Mouse (Mus musculus) ES-E14 (cell line): ENCODE data around the gene Ncoa7. TPM values are rescaled to one million over a fixed set of nuclear protein-coding genes. Genes with fewer than 3 reads are reported as not detected.
A peak's percentile ranks its signal among the peaks of the same experiment; 100 is the strongest.

Source experiments
- DNase-seq: peaks from one replicate; pipeline ENCODE4 v3.0.0-alpha.2; 2013; ENCODE audit warnings: low read depth, low spot score
- H3K27ac ChIP-seq: 2 replicates; pipeline ENCODE4 v1.5.1; 2012; ENCODE audit warnings: low read depth, mild to moderate bottlenecking, low read length, moderate library complexity, mixed read lengths; ENCODE audit not compliant: poor library complexity, insufficient read depth, severe bottlenecking
- H3K36me3 ChIP-seq: 2 replicates; pipeline ENCODE4 v1.6.1; 2012; ENCODE audit warnings: mild to moderate bottlenecking, low read length, moderate library complexity, mixed read lengths; ENCODE audit not compliant: control insufficient read depth, poor library complexity, insufficient read depth, severe bottlenecking
- H3K4me1 ChIP-seq, 2 experiments: fragments of 150-350 bp in 1 of 2; sonication (generic) in 1 of 2; 2 replicates each; pipeline ENCODE4 v1.6.1; 2012; ENCODE audit warnings: low read length in 2 of 2, mild to moderate bottlenecking in 1 of 2, mixed read lengths in 1 of 2; ENCODE audit not compliant: control insufficient read depth in 2 of 2, insufficient read depth in 2 of 2, poor library complexity in 1 of 2
- H3K4me3 ChIP-seq, 2 experiments: fragments of 150-350 bp in 1 of 2; sonication (generic) in 1 of 2; 2 replicates each; pipeline ENCODE4 v1.5.1; 2012; ENCODE audit warnings: low read length in 2 of 2, low read depth in 1 of 2, mild to moderate bottlenecking in 1 of 2, mixed read lengths in 1 of 2; ENCODE audit not compliant: insufficient read depth in 1 of 2, poor library complexity in 1 of 2, severe bottlenecking in 1 of 2
- H3K9ac ChIP-seq: 2 replicates; pipeline ENCODE4 v1.6.1; 2012; ENCODE audit warnings: low read depth, mild to moderate bottlenecking, low read length, mixed read lengths; ENCODE audit not compliant: poor library complexity, insufficient read depth, severe bottlenecking
- H3K9me3 ChIP-seq: fragments of 150-350 bp; sonication (generic); 2 replicates; pipeline ENCODE4 v1.6.1; 2012; ENCODE audit warnings: low read depth, mild to moderate bottlenecking, low read length; ENCODE audit not compliant: control insufficient read depth, insufficient read depth
- CHD2 ChIP-seq: IDR thresholded peaks from 2 replicates; pipeline ENCODE4 v1.6.1; 2014; ENCODE audit warnings: mild to moderate bottlenecking, low read depth, low read length, inconsistent platforms
- HCFC1 ChIP-seq: IDR thresholded peaks from 2 replicates; pipeline ENCODE4 v1.6.1; 2012; ENCODE audit warnings: low read length, inconsistent platforms, borderline replicate concordance; ENCODE audit not compliant: insufficient read depth
- MAFK ChIP-seq: IDR thresholded peaks from 2 replicates; pipeline ENCODE4 v1.6.1; 2014; ENCODE audit warnings: mild to moderate bottlenecking, low read depth, low read length, inconsistent platforms; ENCODE audit not compliant: insufficient read depth
- ZC3H11A ChIP-seq: IDR thresholded peaks from 2 replicates; pipeline ENCODE4 v1.6.1; 2012; ENCODE audit warnings: low read depth, mild to moderate bottlenecking, inconsistent platforms, low read length, borderline replicate concordance
- ZNF384 ChIP-seq: IDR thresholded peaks from 2 replicates; pipeline ENCODE4 v1.6.1; 2012; ENCODE audit warnings: low read depth, low read length, inconsistent platforms
- in situ Hi-C, 2 experiments: fragments of 600-800 bp; cut with MboI; formaldehyde crosslinking; loops; one replicate each; pipeline ENCODE4 v1.15.1; 2025; ENCODE audit warnings: low sequenced_read_pairs in 2 of 2, inconsistent platforms in 1 of 2; ENCODE audit not compliant: unreplicated experiment in 2 of 2
- total RNA-seq: library from RNA; depleted of rRNA; stranded (reverse); fragments of 300-350 nt; gene quantifications from 2 replicates; pipeline ENCODE4 v1.2.3, GENCODE M21; 2012

Gene Ncoa7
- total RNA-seq, 1 experiment: 8.7 TPM

DNA sequence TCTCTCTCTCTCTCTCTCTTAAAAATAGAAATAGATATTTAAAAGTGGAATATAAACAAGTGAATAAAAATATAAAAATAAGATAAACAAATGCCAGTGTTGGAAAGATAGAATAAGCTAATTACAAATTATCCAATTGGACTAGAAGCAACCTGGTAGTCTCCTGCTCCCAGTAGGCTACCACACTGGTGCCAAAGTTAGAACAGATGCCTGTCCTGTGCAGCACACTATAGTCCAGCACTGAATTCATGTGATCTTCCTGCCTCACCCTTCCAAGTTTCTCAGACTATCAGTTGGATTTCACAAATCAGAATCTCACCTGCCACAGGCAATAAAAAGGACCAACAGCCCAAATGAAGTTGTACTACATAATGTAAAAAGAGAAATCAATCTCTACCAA, 59.9 kb downstream of the Ncoa7 start:
- TF ChIP-seq ZC3H11A: no peak
- no peak for TF ChIP-seq MAFK
- TF ChIP-seq ZNF384: no peak
- no peak for TF ChIP-seq HCFC1
- TF ChIP-seq CHD2: no peak
- in situ Hi-C loops: no loop called here
- Histone ChIP-seq H3K36me3 (no peaks in the 10 kb centered on the region), H3K4me1 (peaks cover 4 to 5% of the 10 kb centered on the region in 2 experiments), H3K9ac (no peak overlapping the region), H3K9me3 (no peaks in the 10 kb centered on the region), H3K4me3 (no peak overlapping the region), H3K27ac (no peak overlapping the region)
- DNase-seq: no peak

DNA sequence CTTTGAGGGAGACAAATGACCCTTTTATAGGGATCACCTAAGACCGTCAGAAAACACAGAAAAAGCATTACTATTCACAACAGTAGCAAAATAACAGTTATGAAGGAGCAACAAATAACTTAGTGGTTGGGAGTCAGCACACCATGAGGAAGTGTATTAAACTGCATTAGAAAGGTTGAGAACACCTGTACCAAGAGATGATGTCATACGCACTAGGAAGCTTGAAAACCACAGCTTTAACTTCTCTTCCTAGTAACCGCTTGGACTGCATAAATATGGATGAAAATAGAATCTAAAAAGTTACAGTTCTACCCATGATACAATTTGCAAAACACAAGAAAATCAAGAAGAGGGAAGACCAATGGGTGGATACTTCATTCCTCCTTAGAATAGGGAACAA, 64.7 kb downstream of the Ncoa7 start:
- no peak overlapping the region for H3K9ac ChIP-seq
- H3K9me3 ChIP-seq: no peaks in the 10 kb centered on the region
- no peak for TF ChIP-seq CHD2
- peaks cover 14 to 26% of the 10 kb centered on the region in 2 experiments for H3K4me1 ChIP-seq
- peak overlapping the region; percentile 97; the same call in 1 of the 2 replicates for H3K27ac ChIP-seq
- no peaks in the 10 kb centered on the region for H3K36me3 ChIP-seq
- no peak overlapping the region for H3K4me3 ChIP-seq
- in situ Hi-C loops: no loop called here
- no peak for DNase-seq

DNA sequence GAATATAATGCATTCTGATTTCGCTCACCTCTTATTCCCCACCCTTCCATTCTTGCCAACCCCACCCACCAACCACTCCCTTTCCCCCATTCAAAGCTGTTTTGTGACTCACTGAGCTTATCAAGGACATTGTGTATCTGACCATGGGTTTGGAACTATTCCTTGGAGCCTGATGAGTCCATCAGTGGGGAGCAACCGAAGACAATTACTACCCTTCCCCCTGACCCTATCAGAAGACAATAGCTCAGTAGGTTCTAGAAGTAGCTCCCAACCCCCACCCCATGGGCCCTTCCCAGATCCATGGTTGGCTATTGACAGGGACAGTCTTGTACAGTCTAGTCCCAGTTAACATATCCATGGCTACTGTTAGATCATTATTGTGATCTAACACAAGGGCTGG, 65.8 kb downstream of the Ncoa7 start:
- Histone ChIP-seq H3K9ac (no peak overlapping the region), H3K36me3 (no peaks in the 10 kb centered on the region), H3K4me1 (peaks cover 12 to 36% of the 10 kb centered on the region in 2 experiments), H3K9me3 (no peaks in the 10 kb centered on the region), H3K4me3 (no peak overlapping the region), H3K27ac (peak overlapping the region; percentile 97; the same call in 1 of the 2 replicates)
- no peak for TF ChIP-seq HCFC1
- TF ChIP-seq MAFK: no peak
- no peak for TF ChIP-seq ZNF384
- TF ChIP-seq CHD2: peak; percentile 73; the same call in 1 of the 2 replicates
- TF ChIP-seq ZC3H11A: no peak
- peak; percentile 57 for DNase-seq
- in situ Hi-C loops: no loop called here

DNA sequence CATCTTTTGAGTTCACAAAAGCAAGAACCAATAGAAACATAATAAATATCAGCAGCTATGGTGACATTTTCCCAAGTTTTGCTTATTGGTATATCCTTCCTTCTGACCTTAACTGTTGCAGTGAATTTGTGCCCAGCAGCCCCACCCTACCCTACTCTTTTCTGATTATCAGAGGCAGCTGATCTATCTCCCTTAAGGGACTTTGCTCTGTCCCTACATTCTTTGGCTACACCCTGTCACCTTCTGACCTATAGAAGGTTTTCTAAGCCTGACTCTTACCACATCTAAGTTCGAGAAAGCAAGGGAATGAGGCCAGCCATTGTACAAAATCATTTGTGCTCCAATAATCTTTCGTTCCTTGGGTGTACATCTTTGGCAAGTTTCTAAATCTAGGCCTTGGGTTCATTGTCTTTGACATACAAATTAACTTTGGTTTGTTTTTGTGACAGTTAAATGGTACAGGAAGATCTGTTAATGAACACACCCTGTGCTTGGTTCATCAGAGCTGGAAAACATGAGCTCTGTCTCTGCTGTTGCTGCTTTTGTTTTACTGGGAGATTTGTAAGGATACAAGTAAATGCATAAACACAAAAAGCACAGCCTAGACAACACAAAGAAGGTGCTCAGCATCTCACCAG, 69.9 kb downstream of the Ncoa7 start:
- in situ Hi-C loops: no loop called here
- Histone ChIP-seq H3K36me3 (no peaks in the 10 kb centered on the region), H3K9me3 (no peaks in the 10 kb centered on the region), H3K27ac (peak overlapping the region; percentile 55; the same call in 1 of the 2 replicates), H3K4me3 (no peak overlapping the region), H3K9ac (no peak overlapping the region; the same call in 1 of the 2 replicates), H3K4me1 (peaks cover 21 to 48% of the 10 kb centered on the region in 2 experiments)
- TF ChIP-seq ZC3H11A (no peak), HCFC1 (no peak), ZNF384 (no peak), CHD2 (no peak), MAFK (no peak)
- no peak for DNase-seq
